Mouse (Mus musculus) intestine, embryonic 15.5 days (tissue): ENCODE measurements around the gene BC049715. TPM values are rescaled to one million over a fixed set of nuclear protein-coding genes. Genes with fewer than 3 reads are reported as not detected.
A peak's percentile ranks its signal among the peaks of the same experiment; 100 is the strongest.

Experiments used
- ATAC-seq: fragments of 200-750 bp; cut with Nextera tagmentation; 2 replicates; pipeline ENCODE4 v1.8.0; 2017; ENCODE audit warnings: moderate TSS enrichment, moderate library complexity
- H3K27ac ChIP-seq: fragments of 300-500 bp; sonication (generic); 2 replicates; pipeline ENCODE4 v1.5.1; 2015; ENCODE audit warnings: mild to moderate bottlenecking, inconsistent platforms
- H3K27me3 ChIP-seq: fragments of 300-500 bp; sonication (generic); replicated peaks from 2 replicates; pipeline ENCODE4 v1.6.1; 2015; ENCODE audit warnings: inconsistent platforms
- H3K36me3 ChIP-seq: fragments of 300-500 bp; sonication (generic); 2 replicates; pipeline ENCODE4 v1.6.1; 2015; ENCODE audit warnings: inconsistent platforms
- H3K4me1 ChIP-seq: fragments of 300-500 bp; sonication (generic); replicated peaks from 2 replicates; pipeline ENCODE4 v1.6.1; 2015; ENCODE audit warnings: inconsistent platforms
- H3K4me2 ChIP-seq: fragments of 300-500 bp; sonication (generic); replicated peaks from 2 replicates; pipeline ENCODE4 v1.6.1; 2015; ENCODE audit warnings: mild to moderate bottlenecking, inconsistent platforms
- H3K4me3 ChIP-seq: fragments of 300-500 bp; sonication (generic); replicated peaks from 2 replicates; pipeline ENCODE4 v1.5.1; 2015; ENCODE audit warnings: inconsistent platforms
- H3K9ac ChIP-seq: fragments of 300-500 bp; sonication (generic); 2 replicates; pipeline ENCODE4 v1.6.1; 2015; ENCODE audit warnings: inconsistent platforms
- H3K9me3 ChIP-seq: fragments of 300-500 bp; sonication (generic); 2 replicates; pipeline ENCODE4 v1.6.1; 2016; ENCODE audit warnings: inconsistent platforms
- WGBS: fragments of 180-500 bp; shearing (Covaris S2); methylation state at CpG from one replicate; pipeline ENCODE4 v1.1.7; 2015; 5-methylcytosine and 5-hydroxymethylcytosine counted together
- polyA plus RNA-seq: library from polyadenylated mRNA; unstranded; fragments of >200 nt; fragmentation: Nextera tagmentation; extraction: Ambion mirVana; gene quantifications from 2 replicates; pipeline ENCODE4 v1.2.1, GENCODE M21; 2015

BC049715 gene
- polyA plus RNA-seq, 1 experiment from 2014 or later: 1.3 TPM

DNA sequence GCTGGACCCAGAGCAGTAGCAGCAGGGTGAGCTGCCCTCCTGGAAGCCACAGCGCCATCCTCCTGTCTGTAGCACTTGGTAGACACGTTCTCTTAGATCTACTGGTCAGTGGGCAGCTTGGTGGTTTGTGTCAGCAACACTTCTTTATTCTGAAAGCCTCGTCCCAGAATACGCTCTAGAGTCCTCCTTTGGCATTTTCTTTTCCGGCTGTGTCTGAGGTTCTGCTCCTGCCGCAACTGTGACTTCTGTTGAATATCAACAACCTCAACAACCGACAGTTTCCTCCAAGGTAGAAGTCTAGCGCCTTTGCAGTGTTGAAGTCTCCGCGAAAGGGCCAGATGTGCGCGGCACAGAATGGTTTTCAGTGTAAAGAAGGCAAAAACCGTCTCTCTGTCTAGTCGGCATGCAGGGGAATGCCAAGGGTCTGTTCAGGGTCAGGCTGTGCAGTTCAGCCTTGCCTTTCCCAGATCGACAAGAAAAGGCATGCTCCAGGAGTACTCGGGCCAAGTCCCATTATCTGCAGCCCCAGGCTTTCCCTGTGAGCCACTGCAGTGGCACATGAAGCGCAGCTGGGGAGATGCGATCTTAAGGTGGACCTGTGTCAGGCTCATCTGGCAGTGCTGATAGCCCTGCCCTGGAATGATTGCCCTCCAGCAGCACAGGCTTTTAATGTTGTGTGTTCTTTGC, 29.9 kb downstream of the BC049715 start, which contains the start of gene Art4:
Art4 (minus strand) TSS at position 548 of the 687 bp plus-strand sequence.
- peak within 1 kb of the TSS; percentile 42 for H3K4me2 ChIP-seq
- ATAC-seq: peak; percentile 76
- H3K27me3 ChIP-seq: no peaks in the 10 kb centered on the region
- H3K9me3 ChIP-seq: no peaks in the 10 kb centered on the region
- H3K9ac ChIP-seq: no peak within 1 kb of the TSS
- peaks cover 14% of the 10 kb centered on the region for H3K4me1 ChIP-seq
- H3K36me3 ChIP-seq: no peaks in the 10 kb centered on the region
- peak within 1 kb of the TSS; percentile 73 for H3K27ac ChIP-seq
- WGBS: 37% methylated on average over 18 of the region's 18 CpGs
- H3K4me3 ChIP-seq: no peak within 1 kb of the TSS

DNA sequence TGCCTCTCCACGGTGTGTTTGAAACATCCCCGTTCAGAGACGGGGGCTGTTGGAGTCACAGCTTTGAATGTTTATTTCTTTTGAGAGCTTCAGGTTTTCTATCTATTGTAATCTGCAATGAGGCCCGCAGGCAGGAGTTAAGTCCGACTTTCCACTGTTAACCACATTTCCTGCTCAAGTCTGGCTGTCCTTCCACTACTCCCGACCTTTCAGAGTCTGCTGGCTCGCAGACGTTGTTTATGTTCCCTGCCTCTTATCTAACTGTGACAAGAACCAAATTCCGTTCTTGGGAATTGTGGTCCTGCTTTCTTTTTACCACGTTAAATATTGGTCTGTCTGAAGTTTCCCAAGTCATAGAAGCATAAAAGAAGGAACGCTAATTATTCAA, 30.4 kb downstream of the BC049715 start:
- Histone ChIP-seq H3K4me3 (no peak overlapping the region), H3K36me3 (no peaks in the 10 kb centered on the region), H3K4me1 (peaks cover 14% of the 10 kb centered on the region), H3K27ac (peak overlapping the region; percentile 73), H3K9ac (no peak overlapping the region), H3K27me3 (no peaks in the 10 kb centered on the region), H3K4me2 (peak overlapping the region; percentile 42), H3K9me3 (no peaks in the 10 kb centered on the region)
- peak; percentile 65 for ATAC-seq
- WGBS: 13% methylated on average over 11 of the region's 11 CpGs

DNA sequence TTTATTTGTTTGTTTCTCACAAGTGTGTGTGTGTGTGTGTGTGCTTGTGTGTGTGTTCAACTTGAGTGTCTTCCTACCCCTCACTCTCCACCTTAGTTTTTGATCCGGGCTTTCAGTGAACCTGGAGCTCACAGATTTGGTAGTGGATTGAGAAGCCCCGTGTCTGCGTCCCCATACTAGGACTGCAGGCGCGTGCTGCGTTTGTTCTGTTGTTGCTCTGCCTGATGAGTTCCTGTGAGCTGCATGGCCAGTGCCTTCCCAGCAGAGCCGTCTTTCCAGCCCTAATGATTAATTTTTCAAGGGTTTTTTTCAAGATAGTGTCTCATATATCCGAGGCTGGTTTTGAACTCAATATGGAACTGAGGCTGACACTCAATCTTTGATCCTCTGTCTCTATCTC, 31.0 kb downstream of the BC049715 start:
- H3K4me2 ChIP-seq: no peak overlapping the region
- no peak overlapping the region for H3K9ac ChIP-seq

DNA sequence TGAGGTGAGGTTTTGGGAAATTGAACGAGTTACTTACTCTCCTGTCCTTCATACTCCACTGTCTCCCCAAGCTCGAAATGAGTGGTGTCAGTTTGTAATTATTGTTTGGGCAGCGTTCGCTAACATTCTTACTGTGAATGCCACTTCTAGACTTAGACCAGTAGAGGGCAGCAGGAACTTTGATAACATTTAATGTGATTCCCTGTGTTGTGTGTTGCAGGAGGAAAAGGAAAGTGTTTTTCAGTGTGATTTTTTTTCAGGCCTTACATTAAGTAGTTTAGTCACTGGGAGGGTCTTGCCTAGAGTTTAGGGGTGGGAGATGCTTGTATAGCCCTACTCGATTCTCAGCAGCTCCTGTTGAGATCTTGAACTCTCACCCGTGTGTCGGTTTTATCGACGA, 33.6 kb downstream of the BC049715 start:
- Histone ChIP-seq H3K27ac (no peak overlapping the region), H3K9me3 (no peaks in the 10 kb centered on the region), H3K36me3 (no peaks in the 10 kb centered on the region), H3K9ac (no peak overlapping the region), H3K4me3 (no peak overlapping the region), H3K4me1 (peaks cover 17% of the 10 kb centered on the region), H3K27me3 (no peaks in the 10 kb centered on the region), H3K4me2 (no peak overlapping the region)
- ATAC-seq: 0 out of 2 replicates have a peak, but pooled peaks have one; percentile 15
- 36% methylated on average over 9 of the region's 9 CpGs for WGBS

More for the DNA sequence above, 31.0 kb downstream of the BC049715 start:
- H3K9me3 ChIP-seq: no peaks in the 10 kb centered on the region
- WGBS: 34% methylated on average over 8 of the region's 8 CpGs
- ATAC-seq: no peak
- H3K36me3 ChIP-seq: no peaks in the 10 kb centered on the region
- H3K27ac ChIP-seq: no peak overlapping the region
- H3K4me1 ChIP-seq: peaks cover 14% of the 10 kb centered on the region
- no peaks in the 10 kb centered on the region for H3K27me3 ChIP-seq
- no peak overlapping the region for H3K4me3 ChIP-seq

DNA sequence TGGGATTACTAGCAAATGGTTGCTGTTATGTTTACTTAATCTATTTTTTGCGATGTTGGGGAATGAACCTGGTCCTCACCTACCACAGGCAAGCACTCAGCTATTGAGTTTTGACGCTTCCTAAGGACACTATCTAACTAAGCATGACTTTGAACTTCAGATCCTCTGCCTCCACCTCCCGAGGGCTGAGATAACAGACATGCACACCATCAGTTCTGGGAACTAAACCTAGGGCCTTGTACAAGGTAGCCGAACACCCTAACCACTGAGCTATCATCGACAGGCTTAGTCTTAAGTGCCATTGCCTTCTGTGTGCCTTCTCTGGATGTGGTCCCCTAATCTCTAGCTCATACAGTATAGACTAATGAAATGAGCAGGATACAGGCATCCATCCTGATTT, 37.9 kb downstream of the BC049715 start:
- no peak overlapping the region for H3K4me3 ChIP-seq
- H3K27ac ChIP-seq: no peak overlapping the region
- H3K9me3 ChIP-seq: no peaks in the 10 kb centered on the region
- no peak overlapping the region for H3K4me2 ChIP-seq
- H3K9ac ChIP-seq: no peak overlapping the region
- H3K4me1 ChIP-seq: peaks cover 5% of the 10 kb centered on the region; the same call in 1 of the 2 replicates
- no peaks in the 10 kb centered on the region for H3K27me3 ChIP-seq
- 93% methylated on average over 5 of the region's 5 CpGs for WGBS
- ATAC-seq: no peak
- H3K36me3 ChIP-seq: no peaks in the 10 kb centered on the region

DNA sequence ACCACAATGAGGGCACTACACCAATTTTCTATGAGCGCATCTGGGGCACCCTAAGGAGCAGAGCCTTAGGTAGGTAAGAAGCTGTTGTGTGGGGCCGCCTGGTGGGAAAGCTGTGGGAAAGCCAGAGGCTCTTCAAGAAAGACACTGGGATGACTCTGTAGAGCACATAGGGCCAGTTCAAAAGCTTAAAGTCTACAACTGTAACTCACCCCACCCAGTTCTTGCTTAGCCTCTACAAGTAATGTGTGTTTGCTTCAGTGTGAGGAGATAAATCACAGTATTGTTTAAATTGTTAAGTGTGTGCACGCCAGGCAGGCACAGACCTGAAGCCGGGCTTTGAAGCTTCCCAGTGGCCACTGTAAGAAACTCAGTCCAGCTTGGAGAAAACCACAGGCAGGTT, 38.7 kb downstream of the BC049715 start:
- H3K9me3 ChIP-seq: no peaks in the 10 kb centered on the region
- H3K9ac ChIP-seq: no peak overlapping the region
- H3K4me3 ChIP-seq: no peak overlapping the region
- H3K36me3 ChIP-seq: no peaks in the 10 kb centered on the region
- H3K27me3 ChIP-seq: no peaks in the 10 kb centered on the region
- H3K27ac ChIP-seq: no peak overlapping the region
- 60% methylated on average over 4 of the region's 4 CpGs for WGBS
- H3K4me1 ChIP-seq: peaks cover 5% of the 10 kb centered on the region; the same call in 1 of the 2 replicates
- no peak overlapping the region for H3K4me2 ChIP-seq
- no peak for ATAC-seq

DNA sequence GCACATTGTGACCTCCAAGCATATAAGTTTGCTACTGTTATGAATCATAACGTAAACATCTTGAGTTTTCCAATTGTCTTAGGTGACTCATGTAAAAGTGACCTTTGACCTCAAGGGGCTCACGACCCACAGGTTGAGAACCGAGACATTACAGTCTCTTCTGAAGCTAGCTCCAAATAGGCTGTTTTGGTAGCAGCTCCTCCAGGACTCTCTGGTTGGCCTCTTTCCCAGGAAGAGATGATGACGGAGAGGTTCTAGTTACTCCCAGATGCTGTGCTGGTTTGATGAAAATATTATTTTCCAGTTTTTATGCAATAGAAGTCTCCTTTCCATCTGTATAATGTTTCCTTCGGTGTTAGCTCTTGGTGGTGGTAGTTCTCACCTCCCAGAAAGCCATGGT, 41.5 kb downstream of the BC049715 start:
- Histone ChIP-seq H3K4me1 (peaks cover 7% of the 10 kb centered on the region; the same call in 1 of the 2 replicates), H3K9me3 (no peaks in the 10 kb centered on the region), H3K27ac (no peak overlapping the region), H3K4me3 (no peak overlapping the region), H3K9ac (no peak overlapping the region), H3K4me2 (no peak overlapping the region), H3K27me3 (no peaks in the 10 kb centered on the region), H3K36me3 (no peaks in the 10 kb centered on the region)
- 64% methylated on average over 5 of the region's 5 CpGs for WGBS
- no peak for ATAC-seq

DNA sequence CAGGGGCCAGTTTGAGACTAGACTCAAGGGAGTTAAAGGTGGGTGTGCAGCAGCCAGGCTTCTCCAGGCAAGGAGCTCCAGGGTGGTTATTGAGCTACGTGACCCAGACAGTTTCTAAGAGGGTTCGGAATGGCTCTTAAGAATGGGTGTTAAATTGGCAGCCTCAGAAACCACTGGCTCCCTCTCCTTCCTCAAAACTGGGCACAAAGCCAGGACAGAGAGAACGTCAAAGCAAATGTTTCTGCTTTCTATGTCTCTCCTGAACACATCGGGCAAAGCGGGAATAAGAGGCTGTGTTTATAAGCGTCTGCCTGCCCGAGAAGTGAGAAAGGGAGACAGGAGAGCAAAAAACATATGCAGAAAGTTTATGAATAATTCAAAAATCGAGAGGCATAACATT, 47.2 kb downstream of the BC049715 start:
- 31% methylated on average over 8 of the region's 8 CpGs for whole genome bisulfite sequencing

DNA sequence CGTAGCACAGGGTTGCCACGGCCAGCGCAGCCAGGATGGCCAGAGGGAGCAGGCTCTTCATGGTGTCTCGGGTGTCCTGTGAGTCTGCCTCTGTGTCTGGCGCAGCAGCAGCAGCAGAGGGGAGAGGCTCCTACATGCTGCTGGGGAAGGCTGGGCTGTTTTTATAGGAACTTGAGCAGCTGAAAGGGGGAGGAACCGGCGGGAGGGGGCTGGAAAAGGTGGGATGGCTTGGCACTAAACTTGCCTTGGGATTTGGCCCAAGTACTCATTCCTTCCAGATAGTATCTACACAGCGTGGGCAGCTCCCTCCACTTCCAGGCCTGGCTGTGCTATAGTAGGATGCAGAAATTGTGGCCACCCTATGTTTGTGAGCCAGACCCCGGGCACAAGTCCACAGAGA, 48.2 kb downstream of the BC049715 start, which contains the start of gene Mgp:
Mgp (minus strand) TSS at position 154 of the 400 bp plus-strand sequence.
- H3K4me3 ChIP-seq: peak within 1 kb of the TSS; percentile 24
- peak within 1 kb of the TSS; percentile 38 for H3K4me2 ChIP-seq
- H3K27ac ChIP-seq: 0 out of 2 replicates have a peak within 1 kb of the TSS, but pooled peaks have one; percentile 36
- H3K4me1 ChIP-seq: 0 out of 2 replicates have a peak, but pooled peaks cover 13% of the 10 kb centered on the region
- WGBS: 39% methylated on average over 9 of the region's 9 CpGs
- H3K9ac ChIP-seq: 0 out of 2 replicates have a peak within 1 kb of the TSS, but pooled peaks have one; percentile 36
- no peaks in the 10 kb centered on the region for H3K9me3 ChIP-seq
- peak; percentile 53 for ATAC-seq
- H3K36me3 ChIP-seq: no peaks in the 10 kb centered on the region
- H3K27me3 ChIP-seq: no peaks in the 10 kb centered on the region

More for the DNA sequence above, 47.2 kb downstream of the BC049715 start:
- H3K4me3 ChIP-seq: peak overlapping the region; percentile 10; the same call in 1 of the 2 replicates
- 0 out of 2 replicates have a peak, but pooled peaks cover 13% of the 10 kb centered on the region for H3K4me1 ChIP-seq
- no peak overlapping the region for H3K27ac ChIP-seq
- H3K27me3 ChIP-seq: no peaks in the 10 kb centered on the region
- ATAC-seq: no peak
- H3K9me3 ChIP-seq: no peaks in the 10 kb centered on the region
- H3K4me2 ChIP-seq: peak overlapping the region; percentile 35
- H3K9ac ChIP-seq: no peak overlapping the region
- no peaks in the 10 kb centered on the region for H3K36me3 ChIP-seq

DNA sequence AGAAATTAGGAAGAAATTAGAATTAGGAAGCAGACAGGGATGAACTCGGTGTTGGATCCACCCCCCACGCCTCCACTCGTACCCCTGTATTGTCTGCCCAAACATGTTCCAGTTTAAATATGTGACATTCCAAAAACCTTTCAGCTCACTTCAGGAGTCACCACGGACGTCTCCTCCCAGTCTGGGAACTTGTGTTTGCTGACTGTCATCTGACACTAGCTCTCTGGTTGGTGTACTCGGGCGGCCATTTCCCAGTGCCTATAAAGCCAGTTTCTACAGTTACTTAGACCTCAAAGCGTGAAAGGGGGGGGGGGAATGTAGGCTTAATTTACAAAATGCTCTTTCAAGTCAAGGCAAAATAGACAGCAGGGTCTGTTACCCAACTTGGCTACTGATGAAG, 54.3 kb downstream of the BC049715 start:
- H3K27ac ChIP-seq: no peak overlapping the region
- no peak overlapping the region for H3K4me2 ChIP-seq
- no peaks in the 10 kb centered on the region for H3K9me3 ChIP-seq
- WGBS: 58% methylated on average over 8 of the region's 8 CpGs
- 0 out of 2 replicates have a peak, but pooled peaks cover 4% of the 10 kb centered on the region for H3K4me1 ChIP-seq
- ATAC-seq: no peak
- no peaks in the 10 kb centered on the region for H3K27me3 ChIP-seq
- no peaks in the 10 kb centered on the region for H3K36me3 ChIP-seq
- no peak overlapping the region for H3K4me3 ChIP-seq
- no peak overlapping the region for H3K9ac ChIP-seq

DNA sequence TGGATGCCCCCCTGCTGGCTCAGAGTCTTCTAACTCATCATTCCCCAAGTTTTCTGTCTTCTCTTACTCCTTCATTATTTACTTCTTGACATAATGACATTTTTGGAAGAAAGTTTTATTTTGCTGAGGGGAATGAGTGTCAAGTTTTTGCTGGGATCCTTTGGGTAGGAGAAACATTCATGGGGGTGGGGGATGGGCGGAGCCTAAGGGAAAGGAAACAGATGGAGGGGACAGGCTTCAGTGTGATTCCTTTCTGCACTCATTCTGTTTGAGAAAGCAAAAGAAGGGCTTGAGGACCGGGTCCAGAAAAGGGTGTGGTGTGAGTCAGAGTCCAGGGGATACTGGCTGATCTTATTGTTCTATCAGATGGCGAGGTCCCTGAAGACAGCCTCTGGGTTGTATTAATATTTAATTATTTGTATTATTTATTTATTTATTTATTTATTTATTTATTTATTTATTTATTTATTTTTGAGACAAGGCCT, 56.0 kb downstream of the BC049715 start:
- ATAC-seq: no peak
- WGBS: 74% methylated on average over 3 of the region's 3 CpGs

DNA sequence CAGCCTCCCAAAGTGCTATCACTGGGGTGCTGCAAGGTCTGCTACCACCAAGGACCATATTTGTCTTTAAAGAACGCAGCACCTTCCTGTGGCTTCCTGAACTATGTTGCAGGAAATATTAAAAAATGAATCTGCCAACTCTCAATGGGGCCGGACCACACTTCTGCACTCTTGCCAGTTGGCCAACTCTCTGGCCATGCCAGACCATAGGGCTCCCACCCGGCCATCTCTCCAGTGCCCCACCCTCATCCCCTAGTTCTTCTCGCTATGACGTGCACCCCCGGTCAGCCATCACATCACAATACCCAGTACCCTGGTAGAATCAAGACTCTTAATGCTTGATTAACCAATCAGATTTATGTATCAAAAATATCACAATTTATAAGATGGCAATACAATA, 56.5 kb downstream of the BC049715 start:
- H3K27ac ChIP-seq: no peak overlapping the region
- no peak overlapping the region for H3K4me3 ChIP-seq
- H3K27me3 ChIP-seq: no peaks in the 10 kb centered on the region
- no peaks in the 10 kb centered on the region for H3K36me3 ChIP-seq
- 89% methylated on average over 6 of the region's 6 CpGs for WGBS
- H3K9ac ChIP-seq: no peak overlapping the region
- no peak overlapping the region for H3K4me2 ChIP-seq
- H3K4me1 ChIP-seq: 0 out of 2 replicates have a peak, but pooled peaks cover 4% of the 10 kb centered on the region
- no peaks in the 10 kb centered on the region for H3K9me3 ChIP-seq
- no peak for ATAC-seq

More for the DNA sequence above, 56.0 kb downstream of the BC049715 start:
- no peaks in the 10 kb centered on the region for H3K27me3 ChIP-seq
- 0 out of 2 replicates have a peak, but pooled peaks cover 4% of the 10 kb centered on the region for H3K4me1 ChIP-seq
- no peak overlapping the region for H3K4me2 ChIP-seq
- no peak overlapping the region for H3K27ac ChIP-seq
- H3K4me3 ChIP-seq: no peak overlapping the region
- no peaks in the 10 kb centered on the region for H3K36me3 ChIP-seq
- H3K9me3 ChIP-seq: no peaks in the 10 kb centered on the region
- no peak overlapping the region for H3K9ac ChIP-seq
